Mouse (Mus musculus): ENCODE measurements at regions not wholly inside any gene's neighbourhood (a gene's known extent, or its start where the extent isn't known, plus 50 kb on each side); places are given as distances from the start of the nearest gene placed in this dataset.

DNA sequence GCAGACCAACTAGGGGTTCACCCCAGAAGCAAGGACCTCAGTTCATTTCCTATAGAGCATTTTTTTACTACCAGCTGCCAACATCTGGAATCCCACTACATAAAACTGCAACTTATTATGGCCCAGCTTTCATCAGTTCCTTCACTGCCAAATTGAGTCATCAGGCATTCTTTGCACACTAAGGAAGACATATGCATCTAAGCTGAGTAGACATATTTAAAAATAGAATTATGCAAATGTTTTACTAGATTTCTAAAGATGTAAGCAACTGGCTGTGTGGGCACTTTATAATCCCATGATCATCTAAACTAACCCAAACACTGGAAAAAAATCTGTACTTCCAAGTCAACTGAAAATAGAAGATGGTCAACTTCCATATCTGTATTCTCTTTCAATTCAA is 415.9 kb upstream of the Rarb start:
- no peak for DNase-seq

DNA sequence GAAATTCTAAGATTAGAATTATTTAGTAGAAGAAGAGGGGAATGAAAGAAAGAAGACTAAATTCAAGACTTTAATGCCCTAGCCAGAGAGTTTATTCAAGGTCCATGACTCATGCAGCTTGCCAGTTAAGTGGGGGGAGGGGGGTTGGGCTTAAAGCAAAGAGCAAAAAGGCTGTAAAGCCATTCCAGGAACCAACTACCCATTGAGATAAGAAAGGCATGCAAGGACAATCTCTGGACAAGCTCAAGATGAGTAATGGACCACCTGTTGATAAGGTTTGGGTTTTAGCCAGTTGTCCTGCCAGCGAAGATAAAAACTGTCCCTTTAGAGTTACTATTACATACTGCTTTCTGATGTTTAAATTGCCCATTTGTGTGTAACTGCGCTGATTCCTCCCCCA is 392.5 kb upstream of the Rarb start:
- DNase-seq: no peak

DNA sequence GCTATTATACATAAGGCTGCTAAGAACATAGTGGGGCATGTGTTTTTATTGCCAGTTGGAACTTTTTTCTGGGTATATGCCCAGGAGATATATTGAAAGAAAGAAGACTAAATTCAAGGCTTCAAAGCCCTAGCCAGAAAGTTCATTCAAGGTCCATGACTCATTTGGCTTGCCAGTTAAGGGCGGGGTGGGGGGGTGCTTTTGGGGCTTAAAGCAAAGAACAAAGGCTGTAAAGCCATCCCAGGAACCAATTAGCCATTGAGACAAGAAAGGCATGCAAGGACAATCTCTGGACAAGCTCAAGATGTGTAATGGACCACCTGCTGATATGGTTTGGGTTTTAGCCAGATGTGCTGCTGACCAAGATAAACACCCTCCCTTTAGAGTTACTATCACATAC is 386.7 kb upstream of the Rarb start:
- no peak for DNase-seq

DNA sequence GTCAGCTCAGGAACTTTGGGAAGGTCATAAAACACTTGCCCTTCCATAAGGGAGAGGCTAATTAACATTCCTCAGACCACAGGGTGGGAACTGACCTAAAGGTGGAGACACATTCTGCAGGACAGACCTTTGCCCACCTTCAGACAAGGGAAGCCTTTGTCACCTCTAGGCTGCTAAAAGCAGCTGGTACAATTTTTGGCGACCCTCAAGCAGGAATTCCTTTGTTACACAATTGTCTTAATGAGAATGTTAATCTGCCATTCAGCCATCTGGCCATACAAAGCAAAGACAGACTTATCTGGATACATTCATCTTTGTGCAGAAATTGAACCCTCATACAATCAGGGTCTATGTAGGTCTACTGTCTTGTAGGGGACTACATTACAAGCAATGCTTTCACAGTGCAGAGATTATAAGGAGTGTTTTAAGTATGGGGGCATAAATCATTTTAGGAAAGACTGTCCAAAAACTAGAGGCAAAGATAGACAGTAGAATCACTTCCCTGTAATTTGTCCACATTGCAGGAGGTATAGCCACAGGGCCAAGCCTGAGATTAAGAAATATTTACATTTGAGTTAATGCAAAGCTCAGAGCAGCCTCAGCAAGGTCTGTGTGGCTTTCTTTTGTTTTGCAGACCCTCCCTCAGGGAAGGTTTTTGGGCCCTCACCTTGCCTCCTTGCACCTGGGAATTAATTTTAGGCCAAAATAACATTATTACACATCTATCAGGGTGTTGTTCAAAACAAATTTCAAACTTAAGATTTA is 384.5 kb upstream of the Rarb start:
- DNase-seq: no peak

DNA sequence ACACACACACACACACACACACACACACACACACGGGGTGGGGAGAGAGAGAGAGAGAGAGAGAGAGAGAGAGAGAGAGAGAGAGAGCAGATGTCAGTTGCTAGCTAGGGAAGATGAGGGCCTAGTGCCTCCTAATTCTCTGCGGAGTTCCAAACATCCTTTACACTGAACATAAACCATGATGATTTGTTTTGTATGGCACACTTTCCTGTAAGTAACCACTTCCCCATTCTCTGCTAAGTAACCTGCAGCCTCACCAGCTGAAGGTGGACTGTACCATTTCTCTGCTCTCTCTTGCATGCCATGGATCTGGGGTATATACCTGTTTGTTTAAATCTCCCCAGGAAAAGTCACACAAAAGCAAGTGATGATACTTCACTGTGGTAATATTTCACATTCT is 374.0 kb upstream of the Rarb start:
- no peak for DNase-seq

GRCm38 (mm10) chr14:17173218-17173617 is 354.3 kb upstream of the Rarb start:
- DNase-seq: no peak

- DNase-seq: peak; percentile 77
These were observed 353.6 kb upstream of the Rarb start for GRCm38 (mm10) chr14:17172330-17173110.

GRCm38 (mm10) chr14:17171896-17172295 is 352.9 kb upstream of the Rarb start:
- DNase-seq: no peak

GRCm38 (mm10) chr14:17158324-17158723 is 339.4 kb upstream of the Rarb start:
- no peak for DNase-seq

- DNase-seq: no peak
These were observed 337.5 kb upstream of the Rarb start for GRCm38 (mm10) chr14:17156402-17156954.

GRCm38 (mm10) chr14:17120679-17121078 is 301.7 kb upstream of the Rarb start:
- no peak for DNase-seq

- no peak for DNase-seq
These were observed 287.7 kb upstream of the Rarb start for GRCm38 (mm10) chr14:17106668-17107067.

- no peak for DNase-seq
These were observed 283.5 kb upstream of the Rarb start for GRCm38 (mm10) chr14:17102486-17102885.

DNA sequence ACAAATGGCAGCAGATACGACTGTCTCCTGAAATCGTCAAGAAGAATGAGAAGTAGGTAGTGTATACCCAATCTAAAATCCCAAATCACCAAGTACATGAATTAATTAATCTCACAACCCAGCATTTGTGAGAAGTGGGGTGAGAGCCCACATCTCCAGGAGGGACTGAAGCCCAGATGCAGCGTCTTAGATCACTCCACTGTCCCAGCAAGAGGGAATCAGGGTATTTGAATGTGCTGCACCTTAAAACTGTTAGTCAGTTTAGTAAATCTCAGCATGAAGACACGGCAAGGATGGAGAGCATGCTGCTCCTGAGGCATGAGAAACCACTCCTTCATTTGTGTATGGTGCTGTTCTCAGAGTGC is 271.6 kb upstream of the Rarb start:
- no peak for DNase-seq

GRCm38 (mm10) chr14:17089640-17090572 is 270.9 kb upstream of the Rarb start:
- DNase-seq: no peak

- no peak for DNase-seq
These were observed 270.2 kb upstream of the Rarb start for GRCm38 (mm10) chr14:17089089-17089634.

GRCm38 (mm10) chr14:17087828-17088227 is 268.9 kb upstream of the Rarb start:
- DNase-seq: no peak

DNA sequence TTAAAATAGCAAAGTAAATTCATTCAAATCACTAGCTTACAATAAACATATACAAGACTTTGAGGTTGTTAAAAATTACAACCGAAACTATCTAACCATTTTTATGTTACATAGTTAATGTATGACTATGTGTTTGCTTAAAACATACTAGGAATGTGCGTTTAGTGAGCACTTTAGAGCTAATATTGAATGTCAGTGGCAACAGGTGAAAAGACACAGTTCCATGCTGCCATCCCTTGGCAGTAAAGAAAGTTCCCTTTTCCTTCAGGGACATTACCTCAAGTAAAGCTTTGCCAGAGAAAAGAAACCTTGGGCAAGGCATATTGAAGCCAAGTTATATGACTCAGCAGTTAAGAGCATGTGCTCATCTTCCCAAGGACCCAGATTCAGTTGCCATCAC is 265.0 kb upstream of the Rarb start:
- DNase-seq: no peak

GRCm38 (mm10) chr14:17081904-17082303 is 262.9 kb upstream of the Rarb start:
- no peak for DNase-seq

- DNase-seq: no peak
These were observed 260.6 kb upstream of the Rarb start for GRCm38 (mm10) chr14:17079513-17079912.

DNA sequence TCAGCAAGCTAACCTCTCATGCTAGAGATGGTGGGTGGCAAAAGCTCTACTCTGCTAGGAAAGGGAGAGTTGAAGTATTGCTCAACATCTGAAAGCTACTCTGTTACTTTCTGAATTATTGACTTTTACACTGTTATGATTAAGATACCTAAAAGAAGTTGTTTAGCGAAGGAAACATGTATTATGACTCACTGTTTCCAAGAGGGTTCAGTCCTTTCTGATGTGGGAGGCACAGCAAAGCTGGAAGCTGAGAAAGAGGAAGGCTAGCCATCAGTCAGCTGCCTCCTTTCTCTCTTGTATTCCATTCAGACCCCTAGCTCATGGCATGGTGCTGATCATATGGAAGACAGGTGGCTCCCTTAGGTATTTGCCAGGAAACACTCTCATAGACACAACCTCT is 242.4 kb upstream of the Rarb start:
- DNase-seq: no peak

- no peak for DNase-seq
These were observed 239.5 kb upstream of the Rarb start for GRCm38 (mm10) chr14:17058438-17058837.
